26 mouse cellular contexts compared by ENCODE assay signal in the genomic region with DNA sequence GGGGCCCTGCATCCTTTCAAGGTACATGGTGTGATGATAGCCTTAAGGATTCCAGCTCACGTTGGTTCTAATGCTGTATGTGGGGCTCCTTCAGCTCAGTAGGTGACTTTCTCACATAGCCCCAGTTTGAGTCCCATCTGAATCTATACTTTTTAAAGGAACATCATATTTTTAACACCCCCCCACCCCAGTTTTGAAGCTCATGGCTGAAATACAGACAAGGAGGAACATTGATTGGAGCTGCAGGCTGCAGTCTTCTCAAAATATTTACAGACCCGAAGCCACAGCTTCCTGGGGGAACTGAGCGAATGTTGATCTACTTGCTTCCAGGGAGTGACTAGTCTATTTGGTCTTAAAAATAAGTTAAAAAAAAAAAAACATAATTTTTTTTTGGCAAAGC.
"Had no signal": no experiment of that assay in that cellular context is flagged by ENCODE, and none has a peak within 500 bp of the region (broad histone marks: within the 10 kb centered on the region; RNA-seq: fewer than 3 reads in every experiment).

No protein-coding gene starts in this region.

- H3K4me3 ChIP-seq: gastrocnemius, adult 2 months; heart, embryonic 10.5 days; hindbrain, embryonic 10.5 days; hindbrain, embryonic 12.5 days; intestine, embryonic 15.5 days; layer of hippocampus, adult 2 months; left cerebral cortex, adult 2 months; limb, embryonic 10.5 days; limb, embryonic 12.5 days; liver, embryonic 13.5 days; liver, embryonic 15.5 days had no signal

- H3K9ac ChIP-seq: hindbrain, embryonic 12.5 days; hindbrain, embryonic 14.5 days; intestine, embryonic 15.5 days; limb, embryonic 12.5 days; liver, embryonic 13.5 days; liver, embryonic 15.5 days; liver, postnatal 0 days had no signal

- H3K27ac ChIP-seq: gastrocnemius, adult 2 months; hindbrain, embryonic 10.5 days; hindbrain, embryonic 12.5 days; hindbrain, embryonic 14.5 days; intestine, embryonic 15.5 days; layer of hippocampus, adult 2 months; left cerebral cortex, adult 2 months; limb, embryonic 12.5 days; liver, embryonic 13.5 days; liver, embryonic 15.5 days had no signal

- H3K4me1 ChIP-seq: intestine, embryonic 15.5 days; liver, embryonic 13.5 days; liver, embryonic 15.5 days had no signal

- DNase-seq: gastrocnemius, adult 2 months; gastrocnemius, postnatal 10 days; gastrocnemius, postnatal 25 days; kidney, adult 18-20 months; kidney, adult 8-10 months; kidney, postnatal 10 days; kidney, postnatal 25 days; kidney, postnatal 4 days; liver; liver, embryonic 13.5 days; liver, postnatal 0 days had no signal

- H3K27me3 ChIP-seq: hindbrain, embryonic 12.5 days; intestine, embryonic 15.5 days; limb, embryonic 12.5 days; liver, embryonic 13.5 days; liver, embryonic 15.5 days had no signal

- H3K36me3 ChIP-seq: hindbrain, embryonic 10.5 days; hindbrain, embryonic 12.5 days; intestine, embryonic 15.5 days; limb, embryonic 10.5 days; limb, embryonic 12.5 days; liver, embryonic 15.5 days had no signal

- ATAC-seq: forebrain, embryonic 16.5 days; hindbrain, embryonic 16.5 days; inflammation-experienced regulatory T-cells, adult 6 months; intestine, embryonic 15.5 days; intestine, postnatal 0 days; liver, postnatal 0 days had no signal

- H3K9me3 ChIP-seq: heart, embryonic 10.5 days; hindbrain, embryonic 10.5 days; hindbrain, embryonic 12.5 days; intestine, embryonic 15.5 days; limb, embryonic 10.5 days; limb, embryonic 12.5 days; liver, embryonic 13.5 days; liver, embryonic 15.5 days had no signal

- H3K4me2 ChIP-seq: hindbrain, embryonic 12.5 days; hindbrain, embryonic 14.5 days; intestine, embryonic 15.5 days; liver, embryonic 11.5 days; liver, embryonic 13.5 days; liver, embryonic 15.5 days had no signal
